Mouse (Mus musculus) megakaryocyte, embryonic 14.5 days (primary cell): ENCODE results near the gene Hal.

ENCODE experiments used
- FLI1 ChIP-seq: IDR thresholded peaks from 2 replicates; pipeline ENCODE4 v1.6.1; 2012; ENCODE audit warnings: low read length, inconsistent platforms, mixed read lengths
- GATA1 ChIP-seq: IDR thresholded peaks from 3 replicates; pipeline ENCODE4 v1.6.1; 2012; ENCODE audit warnings: mixed read lengths, low read length, inconsistent platforms, borderline replicate concordance

DNA sequence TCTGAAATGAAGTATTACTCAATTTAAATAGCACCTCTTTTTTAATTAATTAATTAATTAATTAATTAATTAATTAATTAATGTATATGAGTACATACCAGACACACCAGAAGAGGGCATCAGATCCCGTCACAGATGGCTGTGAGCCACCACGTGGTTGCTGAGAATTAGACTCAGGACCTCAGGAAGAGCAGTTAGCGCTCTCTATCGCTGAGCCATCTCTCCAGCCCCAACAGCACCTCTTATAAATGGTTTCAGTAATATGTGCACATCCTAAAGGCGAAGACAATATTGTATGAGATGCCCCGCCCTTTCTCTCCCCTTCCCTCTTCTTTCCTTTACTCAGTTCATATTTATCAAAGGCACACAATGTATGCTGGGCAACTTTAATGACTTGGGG is 80.1 kb downstream of the Hal start:
- TF ChIP-seq GATA1, result no peak
- TF ChIP-seq FLI1, result no peak
